In genomic region chr11:88365914-88366540, GRCm38 (mm10) we compare ENCODE assay signal across 15 mouse cellular contexts.
DNase-seq lines count a peak whose midpoint lies in the region; ATAC-seq and TF ChIP-seq lines count a peak whose summit lies in the region.
"Had no signal": no experiment of that assay in that cellular context is flagged by ENCODE, and none has a peak within 500 bp of the region (broad histone marks: within the 10 kb centered on the region; RNA-seq: fewer than 3 reads in every experiment).

No protein-coding gene starts in this region.

- peak; percentile 15; the same call in 1 of the 2 replicates for TF ChIP-seq CTCF in heart, adult 2 months (IDR thresholded peaks at IDR 0.05)
- peak; percentile 25; the same call in 1 of the 2 replicates for TF ChIP-seq CTCF in liver, postnatal 0 days (IDR thresholded peaks at IDR 0.05; ENCODE audit: low read depth)
- TF ChIP-seq CTCF in intestine, postnatal 0 days (IDR thresholded peaks at IDR 0.05; ENCODE audit: low read depth), result peak; percentile 22; the same call in 1 of the 2 replicates

- H3K9ac ChIP-seq in heart, adult 2 months (ENCODE audit: low read depth, low read length), result no peak overlapping the region
- H3K9ac ChIP-seq in liver, postnatal 0 days (replicated peaks), result no peak overlapping the region
- H3K9ac ChIP-seq in intestine, postnatal 0 days (ENCODE audit: low read depth, low read length), result no peak overlapping the region
- no peak overlapping the region for H3K9ac ChIP-seq in forebrain, embryonic 16.5 days (replicated peaks; ENCODE audit: low read depth, low read length)
- H3K9ac ChIP-seq: forebrain, embryonic 12.5 days had no signal

- H3K79me2 ChIP-seq in heart, adult 2 months (replicated peaks; ENCODE audit: control insufficient read depth, insufficient read depth, low read length), result no peaks in the 10 kb centered on the region; the same call in none of the 2 replicates

- DNase-seq in heart, adult 2 months, result no peak
- no peak for DNase-seq in heart, adult 18-20 months
- no peak for DNase-seq in liver, postnatal 0 days
- DNase-seq in liver, result no peak
- peak; percentile 36 for DNase-seq in fibroblast of lung, adult 2 months (ENCODE audit: low read depth)
- DNase-seq: cerebellum, postnatal 14 days; heart, postnatal 10 days; layer of hippocampus, postnatal 36 days; right cerebral cortex, postnatal 14 days; thymus, postnatal 4 days had no signal

- 81% methylated on average over 2 of the region's 2 CpGs for WGBS in heart, adult 2 months
- WGBS in liver, postnatal 0 days (ENCODE audit: insufficient replicate concordance), result 80% methylated on average over 2 of the region's 2 CpGs
- WGBS in intestine, postnatal 0 days, result 92% methylated on average over 2 of the region's 2 CpGs
- 92% methylated on average over 2 of the region's 2 CpGs for WGBS in forebrain, embryonic 16.5 days

- intact Hi-C loops in heart, adult 2 months (cut with DNase I), result no loop called here

- ATAC-seq in liver, postnatal 0 days, result no peak
- no peak for ATAC-seq in intestine, postnatal 0 days
- no peak for ATAC-seq in forebrain, embryonic 16.5 days
- ATAC-seq: CD4-positive, CD25-positive, alpha-beta regulatory T cell, adult 4 months had no signal

- no peak overlapping the region for H3K4me2 ChIP-seq in liver, postnatal 0 days (ENCODE audit: low read depth, low read length)
- no peak overlapping the region for H3K4me2 ChIP-seq in intestine, postnatal 0 days (replicated peaks; ENCODE audit: low read depth)
- H3K4me2 ChIP-seq in forebrain, embryonic 16.5 days (ENCODE audit: low read length), result no peak overlapping the region
- H3K4me2 ChIP-seq: forebrain, embryonic 12.5 days had no signal

- no peak overlapping the region for H3K4me3 ChIP-seq in heart, adult 2 months
- no peak overlapping the region for H3K4me3 ChIP-seq in liver, postnatal 0 days (ENCODE audit: low read depth, low read length)
- no peak overlapping the region for H3K4me3 ChIP-seq in intestine, postnatal 0 days (ENCODE audit: low read depth, low read length)
- H3K4me3 ChIP-seq in forebrain, embryonic 16.5 days (replicated peaks; ENCODE audit: low read length), result no peak overlapping the region
- H3K4me3 ChIP-seq: forebrain, embryonic 12.5 days had no signal

- H3K9me3 ChIP-seq in liver, postnatal 0 days (ENCODE audit: low read length), result no peaks in the 10 kb centered on the region
- no peaks in the 10 kb centered on the region for H3K9me3 ChIP-seq in intestine, postnatal 0 days (ENCODE audit: control insufficient read depth)
- no peaks in the 10 kb centered on the region for H3K9me3 ChIP-seq in forebrain, embryonic 16.5 days (ENCODE audit: control insufficient read depth, low read length)
- H3K9me3 ChIP-seq: forebrain, embryonic 12.5 days had no signal

- peaks cover 7% of the 10 kb centered on the region for H3K36me3 ChIP-seq in heart, adult 2 months (ENCODE audit: control insufficient read depth, insufficient read depth, low read length)
- 0 out of 2 replicates have a peak, but pooled peaks cover 4% of the 10 kb centered on the region for H3K36me3 ChIP-seq in liver, postnatal 0 days (replicated peaks; ENCODE audit: insufficient read depth, low read length)
- H3K36me3 ChIP-seq in intestine, postnatal 0 days (ENCODE audit: control insufficient read depth, insufficient read depth), result no peaks in the 10 kb centered on the region; the same call in 1 of the 2 replicates
- H3K36me3 ChIP-seq in forebrain, embryonic 16.5 days (ENCODE audit: control insufficient read depth, insufficient read depth), result no peaks in the 10 kb centered on the region

- H3K27ac ChIP-seq in heart, adult 2 months, result no peak overlapping the region
- H3K27ac ChIP-seq in liver, postnatal 0 days (ENCODE audit: low read depth), result no peak overlapping the region
- no peak overlapping the region for H3K27ac ChIP-seq in intestine, postnatal 0 days (ENCODE audit: low read depth, low read length)
- no peak overlapping the region for H3K27ac ChIP-seq in forebrain, embryonic 16.5 days (ENCODE audit: low read length)
- H3K27ac ChIP-seq: forebrain, embryonic 12.5 days; kidney, postnatal 0 days had no signal

- H3K27me3 ChIP-seq in heart, adult 2 months (ENCODE audit: control insufficient read depth, insufficient read depth, low read length), result no peaks in the 10 kb centered on the region
- no peaks in the 10 kb centered on the region for H3K27me3 ChIP-seq in liver, postnatal 0 days (ENCODE audit: insufficient read depth, low read length)
- H3K27me3 ChIP-seq in intestine, postnatal 0 days (replicated peaks; ENCODE audit: control insufficient read depth, insufficient read depth, low read length), result no peaks in the 10 kb centered on the region
- no peaks in the 10 kb centered on the region for H3K27me3 ChIP-seq in forebrain, embryonic 16.5 days (replicated peaks; ENCODE audit: control insufficient read depth, insufficient read depth, low read length)
- H3K27me3 ChIP-seq: forebrain, embryonic 12.5 days had no signal

- peaks cover 7% of the 10 kb centered on the region for H3K4me1 ChIP-seq in heart, adult 2 months (ENCODE audit: control insufficient read depth, insufficient read depth, low read length)
- H3K4me1 ChIP-seq in liver, postnatal 0 days (ENCODE audit: insufficient read depth), result no peaks in the 10 kb centered on the region
- no peaks in the 10 kb centered on the region for H3K4me1 ChIP-seq in intestine, postnatal 0 days (replicated peaks; ENCODE audit: control insufficient read depth, insufficient read depth, low read length)
- no peaks in the 10 kb centered on the region for H3K4me1 ChIP-seq in forebrain, embryonic 16.5 days (replicated peaks; ENCODE audit: control insufficient read depth, insufficient read depth, low read length)
- H3K4me1 ChIP-seq: forebrain, embryonic 12.5 days had no signal

- TF ChIP-seq POLR2A in heart, adult 2 months (IDR thresholded peaks at IDR 0.05; ENCODE audit: insufficient read depth, low read depth, low read length), result no peak

- no peak for TF ChIP-seq EP300 in heart, adult 2 months (IDR thresholded peaks at IDR 0.05; ENCODE audit: insufficient read depth, low read depth, low read length)
- TF ChIP-seq EP300 in liver, postnatal 0 days (IDR thresholded peaks at IDR 0.05; ENCODE audit: low read depth), result no peak
